ENCODE assay signal across 14 mouse cellular contexts in the genomic region with DNA sequence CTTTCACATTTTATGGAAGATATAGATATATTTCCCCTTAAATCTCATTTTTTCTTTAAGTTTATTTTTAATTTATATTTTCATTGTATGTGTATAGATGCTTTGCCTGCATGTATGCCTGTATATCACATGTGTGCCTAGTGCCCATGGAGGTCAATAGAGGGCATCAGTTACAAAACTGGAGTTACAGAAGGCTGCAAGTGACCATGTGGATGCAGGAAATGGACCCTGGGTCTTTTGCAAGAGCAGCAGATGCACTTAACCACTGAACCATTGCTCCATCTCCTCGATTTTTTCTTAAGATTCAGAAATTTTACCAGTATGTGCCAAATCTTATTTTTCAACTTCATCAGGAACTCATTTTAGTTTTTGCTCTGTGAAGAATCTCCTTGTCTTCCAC.
"Had no signal": no experiment of that assay in that cellular context is flagged by ENCODE, and none has a peak within 500 bp of the region (broad histone marks: within the 10 kb centered on the region; RNA-seq: fewer than 3 reads in every experiment).

No protein-coding gene starts in this region.

- H3K27me3 ChIP-seq: liver, embryonic 13.5 days; midbrain, embryonic 13.5 days had no signal

- H3K27ac ChIP-seq: kidney, postnatal 0 days; layer of hippocampus, adult 2 months; left cerebral cortex, adult 2 months; limb, embryonic 10.5 days; liver, embryonic 13.5 days; macrophage; midbrain, embryonic 13.5 days had no signal

- H3K9me3 ChIP-seq: limb, embryonic 10.5 days; liver, embryonic 13.5 days; midbrain, embryonic 13.5 days had no signal

- H3K4me3 ChIP-seq: layer of hippocampus, adult 2 months; left cerebral cortex, adult 2 months; limb, embryonic 10.5 days; liver, embryonic 13.5 days; midbrain, embryonic 13.5 days; myocyte had no signal

- H3K4me2 ChIP-seq: liver, embryonic 13.5 days; midbrain, embryonic 13.5 days had no signal

- H3K9ac ChIP-seq: liver, embryonic 13.5 days; liver, postnatal 0 days; midbrain, embryonic 13.5 days had no signal

- DNase-seq: kidney, adult 11 months; kidney, adult 9 months; kidney, postnatal 36 days; liver, embryonic 13.5 days; liver, postnatal 0 days; thymus, adult 18-20 months; thymus, postnatal 14 days had no signal

- H3K36me3 ChIP-seq: limb, embryonic 10.5 days; liver, embryonic 13.5 days; midbrain, embryonic 13.5 days had no signal

- H3K4me1 ChIP-seq: limb, embryonic 10.5 days; liver, embryonic 13.5 days; midbrain, embryonic 13.5 days had no signal

- ATAC-seq: liver, postnatal 0 days; midbrain, embryonic 13.5 days had no signal
